Mouse (Mus musculus): Measurements from ENCODE around the gene Bank1.

DNA sequence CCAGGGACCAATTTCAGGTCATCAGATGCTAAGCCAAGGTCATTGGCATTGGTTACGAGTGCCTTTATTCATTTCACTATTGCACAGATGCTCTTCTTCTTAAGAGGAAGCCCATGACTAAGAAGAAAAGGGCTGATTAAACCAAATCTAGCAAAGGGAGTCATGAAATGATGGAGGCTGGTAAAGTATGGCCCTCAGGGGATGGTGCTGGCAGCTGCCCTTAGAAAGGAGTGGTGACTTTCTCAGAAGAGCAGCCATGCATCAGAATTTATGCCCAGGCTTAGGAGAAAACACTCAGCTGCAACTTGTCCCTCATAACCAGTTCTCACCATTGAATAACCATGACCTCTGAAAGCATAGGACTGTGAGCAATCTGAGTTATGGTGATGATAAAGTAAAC is 17.4 kb downstream of the Bank1 start:
- no peak for TF ChIP-seq CTCF (IDR thresholded peaks at IDR 0.05; ENCODE audit: borderline replicate concordance, control insufficient read depth, extremely low read depth, insufficient read depth, low read length, poor library complexity)
- TF ChIP-seq POLR2A (IDR thresholded peaks at IDR 0.05; ENCODE audit: control insufficient read depth, extremely low read depth, insufficient read depth, low read length, poor library complexity) = no peak
